Mouse (Mus musculus) embryonic facial prominence, embryonic 10.5 days (tissue): ENCODE data around the gene Zfp644. TPM values are rescaled to one million over a fixed set of nuclear protein-coding genes. Genes with fewer than 3 reads are reported as not detected.

Experiments used
- DNase-seq: peaks from one replicate; pipeline ENCODE4 v3.0.0-alpha.2; 2017; ENCODE audit warnings: low spot score
- H3K27ac ChIP-seq: fragments of 300-500 bp; sonication (generic); replicated peaks from 2 replicates; pipeline ENCODE4 v1.5.1; 2016; ENCODE audit warnings: mild to moderate bottlenecking
- H3K27me3 ChIP-seq: fragments of 300-500 bp; sonication (generic); replicated peaks from 2 replicates; pipeline ENCODE4 v1.6.1; 2016; ENCODE audit warnings: low read depth, mild to moderate bottlenecking; ENCODE audit not compliant: poor library complexity, severe bottlenecking
- H3K36me3 ChIP-seq: fragments of 300-500 bp; sonication (generic); replicated peaks from 2 replicates; pipeline ENCODE4 v1.6.1; 2016; ENCODE audit warnings: mild to moderate bottlenecking, moderate library complexity
- H3K4me1 ChIP-seq: fragments of 300-500 bp; sonication (generic); 2 replicates; pipeline ENCODE4 v1.6.1; 2016
- H3K4me3 ChIP-seq: fragments of 300-500 bp; sonication (generic); 2 replicates; pipeline ENCODE4 v1.5.1; 2016; ENCODE audit warnings: mild to moderate bottlenecking, moderate library complexity
- H3K9me3 ChIP-seq: fragments of 300-500 bp; sonication (generic); 2 replicates; pipeline ENCODE4 v1.6.1; 2016; ENCODE audit warnings: mild to moderate bottlenecking
- WGBS: fragments of 180-500 bp; shearing (Covaris S2); methylation state at CpG from one replicate; pipeline ENCODE4 v1.1.7; 2016; 5-methylcytosine and 5-hydroxymethylcytosine counted together
- polyA plus RNA-seq: library from polyadenylated mRNA; unstranded; fragments of >200 nt; fragmentation: Nextera tagmentation; extraction: Ambion mirVana; gene quantifications from 2 replicates; pipeline ENCODE4 v1.2.1, GENCODE M21; 2016

The Zfp644 gene
- 69.2 and 71.0 TPM in 2 replicates for polyA plus RNA-seq

DNA sequence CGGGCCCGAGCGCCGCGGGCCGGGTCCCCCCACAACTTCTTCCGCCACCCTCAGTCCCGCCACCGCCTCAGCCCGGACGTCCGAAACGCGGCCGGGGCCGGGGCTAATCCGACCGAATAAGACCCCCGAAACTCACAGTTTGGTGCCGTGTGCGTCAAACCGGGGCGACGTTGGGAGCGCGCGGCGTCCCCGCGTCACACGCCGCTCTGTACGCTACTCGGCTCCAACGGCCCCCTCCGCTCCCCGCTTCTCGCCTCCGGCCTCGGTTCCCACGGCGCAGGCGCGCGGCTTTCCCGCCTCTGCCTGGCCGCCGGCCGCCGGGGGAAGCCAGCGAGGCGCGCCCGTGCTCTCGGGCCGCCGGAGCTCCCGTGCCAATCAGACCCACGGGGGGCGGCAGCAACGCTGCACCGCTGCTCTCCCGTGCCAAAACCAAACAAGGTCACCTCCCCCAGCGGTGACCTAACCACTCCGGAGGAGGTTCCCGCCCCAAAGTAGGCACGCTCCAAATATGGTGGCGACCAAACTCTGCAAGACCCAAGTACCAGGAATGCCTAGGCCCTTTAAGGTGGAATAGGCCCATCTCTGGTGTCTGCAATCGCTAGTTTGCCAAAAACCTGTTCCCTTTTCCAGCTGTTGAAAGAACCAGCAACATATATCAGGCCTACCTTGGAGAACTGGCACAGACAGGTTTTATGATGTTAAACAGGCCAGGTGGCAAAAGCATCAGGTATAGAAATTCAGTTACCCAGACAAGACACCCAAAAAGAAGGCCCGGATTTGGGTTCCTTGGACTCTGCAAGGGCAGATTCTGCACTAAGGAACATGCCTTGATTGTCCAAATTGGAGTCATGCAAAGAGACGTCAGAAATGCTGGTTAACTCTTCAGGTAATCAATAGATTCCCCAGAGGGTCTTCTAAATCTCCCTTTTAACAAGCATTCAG lies at the start of gene Zfp644:
Gene Zfp644 (minus strand): TSS at position 892 of the 942 bp plus-strand sequence.
- peaks cover 24% of the 10 kb centered on the region for H3K4me1 ChIP-seq
- H3K27me3 ChIP-seq = no peaks in the 10 kb centered on the region
- peak within 1 kb of the TSS; percentile 100 for H3K27ac ChIP-seq
- 1% methylated on average over 71 of the region's 71 CpGs for WGBS
- peaks cover 19% of the 10 kb centered on the region for H3K36me3 ChIP-seq
- DNase-seq = peak; percentile 91
- H3K4me3 ChIP-seq = peak within 1 kb of the TSS; percentile 90
- no peaks in the 10 kb centered on the region for H3K9me3 ChIP-seq

DNA sequence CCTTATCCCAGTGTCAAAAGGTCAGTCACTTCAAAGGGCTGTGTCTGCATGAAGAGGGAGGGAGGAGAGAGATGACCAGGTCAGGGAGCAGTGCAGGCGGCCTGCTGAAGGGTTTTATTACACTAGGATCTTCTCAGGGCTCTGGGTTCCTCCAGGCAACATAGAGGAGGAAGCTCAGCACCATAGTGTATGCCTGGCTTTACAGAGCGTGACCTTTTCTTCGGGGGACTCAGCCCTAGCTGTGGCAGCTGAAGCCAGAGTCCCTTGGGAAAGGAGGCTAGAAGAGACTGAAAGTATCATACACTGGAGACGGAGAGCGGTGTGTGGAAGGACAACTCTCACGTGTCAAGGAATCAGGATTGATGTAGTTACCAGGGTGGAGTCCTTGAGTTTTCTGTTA lies 42.6 kb upstream of the Zfp644 start:
- DNase-seq = no peak
- Histone ChIP-seq H3K36me3 (no peaks in the 10 kb centered on the region), H3K27me3 (peaks cover 5% of the 10 kb centered on the region; the same call in 1 of the 2 replicates), H3K9me3 (no peaks in the 10 kb centered on the region), H3K4me3 (no peak overlapping the region), H3K27ac (no peak overlapping the region), H3K4me1 (peaks cover 13% of the 10 kb centered on the region)
- WGBS = 30% methylated on average over 6 of the region's 6 CpGs

DNA sequence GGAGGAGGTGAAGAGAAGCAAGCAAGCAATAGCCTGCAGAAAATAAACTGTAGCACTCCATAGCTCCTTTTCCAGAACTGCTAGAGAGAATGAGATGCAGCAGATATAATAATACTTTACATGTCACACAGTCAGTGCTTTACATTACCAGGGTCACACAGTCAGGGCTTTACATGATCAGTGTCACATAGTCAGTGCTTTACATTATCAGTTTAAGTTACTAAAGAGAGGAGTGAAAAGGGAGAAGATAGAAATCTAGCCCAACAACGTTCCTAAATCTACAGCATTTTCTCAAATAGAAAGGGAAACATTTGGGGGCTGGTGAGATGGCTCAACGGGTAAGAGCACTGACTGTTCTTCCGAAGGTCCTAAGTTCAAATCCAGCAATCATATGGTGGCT lies 26.4 kb upstream of the Zfp644 start:
- Histone ChIP-seq H3K9me3 (no peaks in the 10 kb centered on the region), H3K27ac (no peak overlapping the region), H3K4me1 (no peaks in the 10 kb centered on the region), H3K27me3 (no peaks in the 10 kb centered on the region), H3K4me3 (no peak overlapping the region), H3K36me3 (no peaks in the 10 kb centered on the region)
- DNase-seq = no peak
- 88% methylated on average over 3 of the region's 3 CpGs for WGBS

DNA sequence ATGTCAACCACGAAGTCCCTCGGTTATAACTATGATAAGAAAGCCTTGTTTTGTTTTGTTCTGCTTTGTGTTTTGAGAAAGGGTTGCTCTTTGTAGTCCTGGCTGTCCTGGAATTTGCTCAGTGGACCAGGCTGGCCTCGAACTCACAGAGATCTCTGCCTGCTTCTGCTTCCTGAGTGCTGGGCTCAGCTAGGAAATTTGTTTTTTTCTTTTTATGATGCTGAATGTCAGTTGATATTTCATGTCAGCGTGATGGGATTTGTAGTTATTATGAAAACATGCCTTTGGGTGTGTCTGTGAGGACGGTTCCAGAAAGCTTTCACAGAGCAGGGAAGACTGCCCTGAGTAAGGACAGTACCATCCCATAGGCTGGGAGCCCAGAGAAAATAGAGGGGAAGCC lies 25.7 kb upstream of the Zfp644 start:
- H3K27me3 ChIP-seq = no peaks in the 10 kb centered on the region
- no peaks in the 10 kb centered on the region for H3K4me1 ChIP-seq
- H3K36me3 ChIP-seq = no peaks in the 10 kb centered on the region
- 82% methylated on average over 5 of the region's 5 CpGs for WGBS
- H3K9me3 ChIP-seq = no peaks in the 10 kb centered on the region
- no peak for DNase-seq
- H3K27ac ChIP-seq = no peak overlapping the region
- no peak overlapping the region for H3K4me3 ChIP-seq

- no peaks in the 10 kb centered on the region for H3K36me3 ChIP-seq
- peaks cover 24% of the 10 kb centered on the region for H3K4me1 ChIP-seq
- H3K27me3 ChIP-seq = no peaks in the 10 kb centered on the region
- no peak overlapping the region for H3K4me3 ChIP-seq
- peak; percentile 46 for DNase-seq
- no peaks in the 10 kb centered on the region for H3K9me3 ChIP-seq
- peak overlapping the region; percentile 80 for H3K27ac ChIP-seq
- 40% methylated on average over 3 of the region's 3 CpGs for WGBS
These were observed 14.8 kb upstream of the Zfp644 start for GRCm38 (mm10) chr5:106711870-106712277.

- Histone ChIP-seq H3K27ac (peak overlapping the region; percentile 80), H3K36me3 (no peaks in the 10 kb centered on the region), H3K4me1 (peaks cover 24% of the 10 kb centered on the region), H3K9me3 (no peaks in the 10 kb centered on the region), H3K4me3 (no peak overlapping the region), H3K27me3 (no peaks in the 10 kb centered on the region)
- 76% methylated on average over 5 of the region's 5 CpGs for WGBS
- DNase-seq = no peak
These were observed 14.2 kb upstream of the Zfp644 start for GRCm38 (mm10) chr5:106711220-106711726.

GRCm38 (mm10) chr5:106710611-106711010 lies 13.5 kb upstream of the Zfp644 start:
- H3K27me3 ChIP-seq = no peaks in the 10 kb centered on the region
- WGBS = 81% methylated on average over 12 of the region's 12 CpGs
- no peaks in the 10 kb centered on the region for H3K36me3 ChIP-seq
- H3K9me3 ChIP-seq = no peaks in the 10 kb centered on the region
- DNase-seq = no peak
- H3K4me3 ChIP-seq = no peak overlapping the region
- no peak overlapping the region for H3K27ac ChIP-seq
- peaks cover 24% of the 10 kb centered on the region for H3K4me1 ChIP-seq

- Histone ChIP-seq H3K27me3 (no peaks in the 10 kb centered on the region), H3K9me3 (no peaks in the 10 kb centered on the region), H3K4me1 (peaks cover 24% of the 10 kb centered on the region), H3K36me3 (no peaks in the 10 kb centered on the region), H3K4me3 (no peak overlapping the region), H3K27ac (no peak overlapping the region)
- 46% methylated on average over 2 of the region's 2 CpGs for WGBS
- no peak for DNase-seq
These were observed 13.0 kb upstream of the Zfp644 start for GRCm38 (mm10) chr5:106710085-106710409.

- Histone ChIP-seq H3K27me3 (no peaks in the 10 kb centered on the region), H3K27ac (no peak overlapping the region)
- WGBS = 34% methylated on average over 11 of the region's 11 CpGs
These were observed 12.4 kb upstream of the Zfp644 start for GRCm38 (mm10) chr5:106709388-106710084.

GRCm38 (mm10) chr5:106706363-106706762 lies 9.3 kb upstream of the Zfp644 start:
- no peaks in the 10 kb centered on the region for H3K27me3 ChIP-seq
- peaks cover 14% of the 10 kb centered on the region for H3K4me1 ChIP-seq
- WGBS = 87% methylated on average over 3 of the region's 3 CpGs
- no peaks in the 10 kb centered on the region for H3K36me3 ChIP-seq
- no peak overlapping the region for H3K27ac ChIP-seq
- DNase-seq = no peak
- H3K9me3 ChIP-seq = 0 out of 2 replicates have a peak, but pooled peaks cover 5% of the 10 kb centered on the region
- no peak overlapping the region for H3K4me3 ChIP-seq

More at GRCm38 (mm10) chr5:106709388-106710084, 12.4 kb upstream of the Zfp644 start:
- peaks cover 24% of the 10 kb centered on the region for H3K4me1 ChIP-seq
- no peaks in the 10 kb centered on the region for H3K36me3 ChIP-seq
- H3K4me3 ChIP-seq = no peak overlapping the region
- DNase-seq = peak; percentile 13
- H3K9me3 ChIP-seq = no peaks in the 10 kb centered on the region

DNA sequence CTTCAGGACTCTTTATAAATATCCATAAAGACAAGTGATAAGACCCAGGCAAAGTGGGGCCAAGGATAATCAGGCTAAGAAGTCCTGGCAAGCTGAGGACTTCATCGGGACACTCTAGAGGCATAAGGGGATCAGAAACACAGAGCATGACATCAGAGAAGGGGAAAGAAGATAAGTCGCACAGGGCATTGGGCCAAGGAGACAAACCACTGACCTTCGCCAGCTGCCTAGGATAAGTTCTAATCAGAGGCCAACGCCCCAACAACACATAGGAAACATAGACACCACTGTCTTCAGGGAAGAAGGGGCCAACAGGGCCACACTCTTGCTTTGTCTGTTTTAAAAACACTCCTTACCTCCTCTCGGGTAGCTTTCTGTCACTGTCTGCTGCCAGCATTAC lies 8.1 kb upstream of the Zfp644 start:
- Histone ChIP-seq H3K27ac (no peak overlapping the region), H3K36me3 (no peaks in the 10 kb centered on the region), H3K27me3 (no peaks in the 10 kb centered on the region), H3K4me3 (no peak overlapping the region), H3K9me3 (0 out of 2 replicates have a peak, but pooled peaks cover 5% of the 10 kb centered on the region), H3K4me1 (peaks cover 7% of the 10 kb centered on the region)
- DNase-seq = no peak
- 84% methylated on average over 5 of the region's 5 CpGs for WGBS

DNA sequence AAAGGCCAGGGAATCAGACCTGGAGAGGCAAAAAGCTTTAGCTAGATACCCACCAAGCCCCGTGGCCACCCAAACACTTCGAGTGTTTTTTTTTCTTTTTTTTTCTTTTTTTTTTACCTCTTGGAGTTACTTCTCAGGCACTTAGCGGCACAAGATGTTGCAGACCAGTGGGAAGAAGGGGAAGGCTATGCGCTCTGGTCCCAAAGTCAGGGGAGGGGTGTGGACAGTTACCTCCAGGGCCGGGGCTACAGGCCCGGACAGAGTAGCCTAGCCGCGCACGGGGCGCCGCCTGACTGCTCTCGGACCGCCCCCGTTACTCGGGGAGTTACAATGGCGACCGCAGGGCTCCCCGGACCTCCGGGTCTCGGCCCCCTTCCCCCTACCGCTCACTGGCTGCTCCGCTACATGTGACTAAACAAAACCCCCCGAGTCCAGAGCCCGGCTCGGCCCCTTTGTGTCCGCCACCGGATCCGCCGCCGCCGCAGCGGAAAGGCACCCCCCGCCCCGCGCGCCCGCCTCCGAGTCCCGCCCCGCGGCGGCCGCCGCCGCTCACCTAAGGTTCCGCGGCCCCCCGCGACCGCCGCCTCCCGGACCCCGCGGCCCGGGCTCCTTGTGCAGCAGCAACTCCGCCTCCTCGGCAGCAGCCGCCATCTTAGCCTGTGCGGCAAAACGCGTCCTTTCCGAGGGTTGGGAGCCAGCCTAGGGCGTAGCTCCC lies 1.2 kb downstream of the Zfp644 start:
- Histone ChIP-seq H3K4me3 (peak overlapping the region; percentile 90), H3K36me3 (peaks cover 27% of the 10 kb centered on the region), H3K27me3 (no peaks in the 10 kb centered on the region), H3K27ac (peak overlapping the region; percentile 100), H3K4me1 (peaks cover 24% of the 10 kb centered on the region), H3K9me3 (no peaks in the 10 kb centered on the region)
- whole genome bisulfite sequencing = under 1% methylated on average over 63 of the region's 63 CpGs
- DNase-seq = peak; percentile 91
